Mouse (Mus musculus): ENCODE results near the gene Gtpbp4. TPM values are rescaled to one million over a fixed set of nuclear protein-coding genes. Genes with fewer than 3 reads are reported as not detected.
"Not testable (repeated sequence)": the region's sequence is repeated elsewhere in the genome, so short reads cannot be mapped to it uniquely, and the experiment has no call there.

The Gtpbp4 gene
- polyA plus RNA-seq, 1 experiment from 2014 or later = 91.7 TPM

- no peak overlapping the region for H3K9ac ChIP-seq (replicated peaks)
- no peaks in the 10 kb centered on the region for H3K9me3 ChIP-seq
- no peak overlapping the region for H3K4me3 ChIP-seq (replicated peaks)
- no peaks in the 10 kb centered on the region for H3K36me3 ChIP-seq
- ATAC-seq = no peak
- H3K4me1 ChIP-seq (replicated peaks) = no peaks in the 10 kb centered on the region
- H3K4me2 ChIP-seq (replicated peaks) = no peak overlapping the region
- H3K27ac ChIP-seq = no peak overlapping the region
- WGBS = 6% methylated on average over 8 of the region's 8 CpGs
- no peaks in the 10 kb centered on the region for H3K27me3 ChIP-seq
These were observed 21.3 kb upstream of the Gtpbp4 start for GRCm38 (mm10) chr13:9017190-9017589.

GRCm38 (mm10) chr13:9014431-9014830 is 18.5 kb upstream of the Gtpbp4 start:
- no peaks in the 10 kb centered on the region for H3K9me3 ChIP-seq
- H3K4me3 ChIP-seq (replicated peaks) = no peak overlapping the region
- H3K4me2 ChIP-seq (replicated peaks) = no peak overlapping the region
- H3K9ac ChIP-seq (replicated peaks) = no peak overlapping the region
- ATAC-seq = no peak
- 44% methylated on average over 3 of the region's 3 CpGs for WGBS
- H3K36me3 ChIP-seq = no peaks in the 10 kb centered on the region
- H3K27ac ChIP-seq = no peak overlapping the region
- H3K4me1 ChIP-seq (replicated peaks) = no peaks in the 10 kb centered on the region
- H3K27me3 ChIP-seq = no peaks in the 10 kb centered on the region

- Histone ChIP-seq H3K36me3 (no peaks in the 10 kb centered on the region), H3K4me3 (replicated peaks) (no peak overlapping the region), H3K27ac (no peak overlapping the region), H3K4me2 (replicated peaks) (no peak overlapping the region), H3K27me3 (no peaks in the 10 kb centered on the region), H3K9ac (replicated peaks) (no peak overlapping the region), H3K4me1 (replicated peaks) (no peaks in the 10 kb centered on the region), H3K9me3 (no peaks in the 10 kb centered on the region)
- 75% methylated on average over 1 of the region's 1 CpGs for WGBS
- no peak for ATAC-seq
These were observed 17.6 kb upstream of the Gtpbp4 start for GRCm38 (mm10) chr13:9013483-9013882.

- H3K4me1 ChIP-seq (replicated peaks) = no peaks in the 10 kb centered on the region
- 51% methylated on average over 12 of the region's 12 CpGs for WGBS
- H3K9ac ChIP-seq (replicated peaks) = no peak overlapping the region
- no peaks in the 10 kb centered on the region for H3K9me3 ChIP-seq
- H3K36me3 ChIP-seq = no peaks in the 10 kb centered on the region
- H3K4me2 ChIP-seq (replicated peaks) = no peak overlapping the region
- H3K4me3 ChIP-seq (replicated peaks) = no peak overlapping the region
- no peak for ATAC-seq
- H3K27me3 ChIP-seq = no peaks in the 10 kb centered on the region
- H3K27ac ChIP-seq = no peak overlapping the region
These were observed 15.9 kb upstream of the Gtpbp4 start for GRCm38 (mm10) chr13:9011596-9012350.

GRCm38 (mm10) chr13:9003306-9003705 is 7.4 kb upstream of the Gtpbp4 start:
- WGBS = 87% methylated on average over 2 of the region's 2 CpGs
- H3K36me3 ChIP-seq = no peaks in the 10 kb centered on the region
- H3K27me3 ChIP-seq = 0 out of 2 replicates have a peak, but pooled peaks cover 2% of the 10 kb centered on the region
- no peak for ATAC-seq
- no peak overlapping the region for H3K27ac ChIP-seq
- H3K9ac ChIP-seq (replicated peaks) = no peak overlapping the region
- H3K4me3 ChIP-seq (replicated peaks) = no peak overlapping the region
- H3K4me1 ChIP-seq (replicated peaks) = no peaks in the 10 kb centered on the region
- no peak overlapping the region for H3K4me2 ChIP-seq (replicated peaks)
- no peaks in the 10 kb centered on the region for H3K9me3 ChIP-seq

- Histone ChIP-seq H3K27ac (no peak overlapping the region), H3K9ac (replicated peaks) (no peak overlapping the region), H3K36me3 (no peaks in the 10 kb centered on the region), H3K27me3 (0 out of 2 replicates have a peak, but pooled peaks cover 2% of the 10 kb centered on the region), H3K4me1 (replicated peaks) (peaks cover 11% of the 10 kb centered on the region), H3K4me2 (replicated peaks) (no peak overlapping the region), H3K4me3 (replicated peaks) (no peak overlapping the region), H3K9me3 (no peaks in the 10 kb centered on the region)
- no peak for ATAC-seq
- WGBS = 89% methylated on average over 8 of the region's 8 CpGs
These were observed 3.6 kb upstream of the Gtpbp4 start for GRCm38 (mm10) chr13:8999464-8999863.

- not testable (repeated sequence) for H3K9ac ChIP-seq (replicated peaks); H3K4me2 ChIP-seq (replicated peaks); H3K36me3 ChIP-seq; ATAC-seq; H3K4me3 ChIP-seq (replicated peaks); H3K27ac ChIP-seq; H3K27me3 ChIP-seq; H3K9me3 ChIP-seq
- WGBS = 87% methylated on average over 5 of the region's 5 CpGs
- H3K4me1 ChIP-seq (replicated peaks) = peaks cover 21% of the 10 kb centered on the region
These were observed 1.3 kb upstream of the Gtpbp4 start for GRCm38 (mm10) chr13:8997221-8997620.

- Histone ChIP-seq H3K4me2 (replicated peaks) (peak overlapping the region; percentile 93), H3K4me1 (replicated peaks) (peaks cover 21% of the 10 kb centered on the region), H3K36me3 (peaks cover 13% of the 10 kb centered on the region), H3K9ac (replicated peaks) (peak overlapping the region; percentile 86), H3K27me3 (no peaks in the 10 kb centered on the region), H3K27ac (peak overlapping the region; percentile 64), H3K9me3 (no peaks in the 10 kb centered on the region), H3K4me3 (replicated peaks) (peak overlapping the region; percentile 96)
- ATAC-seq = no peak; the same call in 1 of the 2 replicates
- 4% methylated on average over 33 of the region's 33 CpGs for WGBS
These were observed 509 bp downstream of the Gtpbp4 start for GRCm38 (mm10) chr13:8995159-8995989.

- no peak overlapping the region for H3K4me2 ChIP-seq (replicated peaks)
- WGBS = 97% methylated on average over 6 of the region's 6 CpGs
These were observed 3.7 kb downstream of the Gtpbp4 start for GRCm38 (mm10) chr13:8992231-8992630.

GRCm38 (mm10) chr13:8972972-8973371 is 22.9 kb downstream of the Gtpbp4 start:
- H3K27ac ChIP-seq = no peak overlapping the region
- no peak overlapping the region for H3K9ac ChIP-seq (replicated peaks)
- H3K4me2 ChIP-seq (replicated peaks) = no peak overlapping the region
- no peak overlapping the region for H3K4me3 ChIP-seq (replicated peaks)
- H3K4me1 ChIP-seq (replicated peaks) = no peaks in the 10 kb centered on the region
- 100% methylated on average over 3 of the region's 3 CpGs for WGBS
- H3K9me3 ChIP-seq = no peaks in the 10 kb centered on the region
- H3K27me3 ChIP-seq = no peaks in the 10 kb centered on the region
- peaks cover 85% of the 10 kb centered on the region for H3K36me3 ChIP-seq
- ATAC-seq = no peak

More at GRCm38 (mm10) chr13:8992231-8992630, 3.7 kb downstream of the Gtpbp4 start:
- Histone ChIP-seq H3K27me3 (no peaks in the 10 kb centered on the region), H3K4me3 (replicated peaks) (no peak overlapping the region), H3K4me1 (replicated peaks) (peaks cover 21% of the 10 kb centered on the region), H3K27ac (no peak overlapping the region), H3K36me3 (peaks cover 43% of the 10 kb centered on the region), H3K9ac (replicated peaks) (no peak overlapping the region), H3K9me3 (no peaks in the 10 kb centered on the region)
- ATAC-seq = no peak

- Histone ChIP-seq H3K27me3 (no peaks in the 10 kb centered on the region), H3K36me3 (peaks cover 82% of the 10 kb centered on the region), H3K9me3 (no peaks in the 10 kb centered on the region), H3K27ac (no peak overlapping the region), H3K4me1 (replicated peaks) (no peaks in the 10 kb centered on the region), H3K4me2 (replicated peaks) (no peak overlapping the region), H3K4me3 (replicated peaks) (no peak overlapping the region), H3K9ac (replicated peaks) (no peak overlapping the region)
- ATAC-seq = no peak
These were observed 23.5 kb downstream of the Gtpbp4 start for GRCm38 (mm10) chr13:8972369-8972768.

- no peak for ATAC-seq
- Histone ChIP-seq H3K9ac (replicated peaks) (no peak overlapping the region), H3K27ac (no peak overlapping the region), H3K4me1 (replicated peaks) (no peaks in the 10 kb centered on the region), H3K27me3 (no peaks in the 10 kb centered on the region), H3K4me3 (replicated peaks) (no peak overlapping the region), H3K4me2 (replicated peaks) (no peak overlapping the region), H3K36me3 (peaks cover 45% of the 10 kb centered on the region), H3K9me3 (no peaks in the 10 kb centered on the region)
- 93% methylated on average over 8 of the region's 8 CpGs for WGBS
These were observed 28.1 kb downstream of the Gtpbp4 start for GRCm38 (mm10) chr13:8967742-8968141.

Measured in midbrain, embryonic 13.5 days (tissue).